8 mouse cellular contexts compared by ENCODE assay signal in genomic region chr6:90604533-90605297, GRCm38 (mm10). TPM values are rescaled to one million over a fixed set of nuclear protein-coding genes. Genes with fewer than 3 reads are reported as not detected.
DNase-seq lines count a peak whose midpoint lies in the region; ATAC-seq lines count a peak whose summit lies in the region.

Gene Slc41a3 (plus strand): TSS chr6:90604725.

- peak within 1 kb of the TSS; percentile 83 for H3K9ac ChIP-seq in hindbrain, embryonic 15.5 days

- peak; percentile 92 for ATAC-seq in hindbrain, embryonic 15.5 days (ENCODE audit: low FRiP score, low read depth)

- H3K9me3 ChIP-seq in hindbrain, embryonic 15.5 days = no peaks in the 10 kb centered on the region

- H3K27me3 ChIP-seq in hindbrain, embryonic 15.5 days = no peaks in the 10 kb centered on the region; the same call in 1 of the 2 replicates

- H3K36me3 ChIP-seq in hindbrain, embryonic 15.5 days = no peaks in the 10 kb centered on the region
- H3K36me3 ChIP-seq in macrophage (ENCODE audit: inconsistent target) = no peaks in the 10 kb centered on the region

- no peaks in the 10 kb centered on the region for H3K79me2 ChIP-seq in macrophage (ENCODE audit: inconsistent target)

- peak within 1 kb of the TSS; percentile 60 for H3K27ac ChIP-seq in hindbrain, embryonic 15.5 days (replicated peaks)
- peak within 1 kb of the TSS; percentile 40 for H3K27ac ChIP-seq in macrophage

- peak within 1 kb of the TSS; percentile 96 for H3K4me2 ChIP-seq in hindbrain, embryonic 15.5 days

- H3K4me3 ChIP-seq in hindbrain, embryonic 15.5 days = peak within 1 kb of the TSS; percentile 75
- peak within 1 kb of the TSS; percentile 54 for H3K4me3 ChIP-seq in macrophage (ENCODE audit: inconsistent target)

- H3K4me1 ChIP-seq in hindbrain, embryonic 15.5 days (replicated peaks) = peaks cover 16% of the 10 kb centered on the region; the same call in 1 of the 2 replicates

- peak; percentile 87 for DNase-seq in R1 (ENCODE audit: low read depth, low spot score)
- DNase-seq in cerebellum, postnatal 25 days = peak; percentile 92 to 96
- peak; percentile 87 for DNase-seq in frontal cortex, postnatal 36 days (ENCODE audit: low spot score in 2 of 2)
- peak; percentile 83 to 86 for DNase-seq in left cerebral cortex, adult 18-20 months (ENCODE audit: low spot score in 2 of 2)
- peak; percentile 87 for DNase-seq in right cerebral cortex, adult 18-20 months
- DNase-seq in urinary bladder, postnatal 10 days (ENCODE audit: low spot score) = peak; percentile 61

- under 1% methylated on average over 49 of the region's 49 CpGs for WGBS in hindbrain, embryonic 15.5 days
- WGBS in macrophage (ENCODE audit: missing documents) = 2% methylated on average over 44 of the region's 49 CpGs

RNA-seq across cellular contexts. Expression of gene Slc41a3, which starts in this region (rescaled TPM):
- 7.6 and 8.5 TPM in 2 replicates for polyA plus RNA-seq in hindbrain, embryonic 15.5 days (2015; fragmentation: Nextera tagmentation; extraction: Ambion mirVana)
- total RNA-seq in left cerebral cortex, adult 18-20 months (2021) = 1 to 10 TPM; 4.4 to 5.0 TPM
- total RNA-seq in macrophage (2018; cell fraction: chromatin; rRNA removed) = 1 to 10 TPM in 23 of 26 experiments, under 1 TPM in 3; 0.41 to 5.9 (median 2.7) TPM
- 10 to 100 TPM in 20 of 26 experiments, 1 to 10 TPM in 6; 8.7 to 16.1 (median 11.1) TPM for total RNA-seq in macrophage (2018; cell fraction: cytosol; rRNA removed)
- total RNA-seq in macrophage (2018; cell fraction: nucleus; rRNA removed) = 10 to 100 TPM in 3 of 26 experiments, 1 to 10 TPM in 23; 2.7 to 11.7 (median 7.0) TPM
- polyA plus RNA-seq in macrophage (2018) = 11.2 to 13.8 TPM (median 12.1 TPM) in 3 replicates

Comparison
In these comparisons a context has a peak if more than half of its experiments do, and no peak if none do; other contexts are left out.
1. Peak in every context shown above with its lines: DNase-seq, ATAC-seq, H3K4me3 ChIP-seq and H3K27ac ChIP-seq.